Mouse (Mus musculus) spleen, adult 2 months (tissue): ENCODE results near the gene Abca6.

ENCODE experiments used
- CTCF ChIP-seq: fragments of 200-500 bp; IDR thresholded peaks from 2 replicates; pipeline ENCODE4 v1.5.1; 2011; ENCODE audit warnings: mild to moderate bottlenecking, inconsistent platforms; ENCODE audit not compliant: insufficient read depth, insufficient read length, insufficient replicate concordance; ENCODE audit errors: extremely low read depth
- POLR2A ChIP-seq: fragments of 200-500 bp; IDR thresholded peaks from 2 replicates; pipeline ENCODE4 v1.6.1; 2011; ENCODE audit warnings: low read depth, low read length, inconsistent platforms

DNA sequence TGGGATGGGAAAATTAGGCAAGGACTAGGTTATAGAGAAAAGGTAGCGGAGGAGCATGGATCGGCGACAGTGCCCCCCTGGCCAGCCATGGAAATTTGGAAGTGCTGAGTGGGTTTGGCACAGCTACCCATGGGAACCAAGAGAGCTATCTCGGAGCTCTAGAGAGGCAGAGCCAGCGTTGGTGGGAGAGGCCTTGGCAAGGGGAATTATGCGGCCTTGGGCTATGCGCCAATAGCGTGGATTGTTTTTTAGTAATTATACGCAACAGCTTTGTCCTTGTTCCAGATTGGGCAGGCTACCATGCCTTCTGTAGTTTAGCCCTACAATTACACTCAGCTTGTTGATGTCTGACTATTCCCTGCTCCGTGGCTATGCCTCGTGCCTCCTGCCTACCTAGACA, 15.2 kb upstream of the Abca6 start:
- TF ChIP-seq POLR2A (no peak), CTCF (no peak)
